Mouse (Mus musculus) myocyte (in vitro differentiated cells): ENCODE measurements around the gene Rpl15. TPM values are rescaled to one million over a fixed set of nuclear protein-coding genes. Genes with fewer than 3 reads are reported as not detected.

Experiments
- H3K27me3 ChIP-seq: one replicate; pipeline ENCODE4 v1.6.1; 2011; ENCODE audit not compliant: control insufficient read depth, insufficient read depth, insufficient read length
- H3K36me3 ChIP-seq: one replicate; pipeline ENCODE4 v1.6.1; 2011; ENCODE audit not compliant: control insufficient read depth, insufficient read depth
- H3K4me2 ChIP-seq: one replicate; pipeline ENCODE4 v1.6.1; 2011; ENCODE audit warnings: low read depth, control low read depth
- H3K4me3 ChIP-seq: one replicate; pipeline ENCODE4 v1.5.1; 2011; ENCODE audit warnings: mild to moderate bottlenecking, control low read depth, moderate library complexity
- H3K79me2 ChIP-seq: one replicate; pipeline ENCODE4 v1.6.1; 2011; ENCODE audit not compliant: control insufficient read depth, insufficient read depth
- H3ac ChIP-seq: one replicate; pipeline ENCODE4 v1.6.1; 2011; ENCODE audit not compliant: control insufficient read depth, insufficient read length
- CEBPB ChIP-seq: IDR thresholded peaks from 2 replicates; pipeline ENCODE4 v1.6.1; 2011; ENCODE audit warnings: mild to moderate bottlenecking, moderate library complexity; ENCODE audit not compliant: poor library complexity, insufficient read depth, severe bottlenecking
- E2F4 ChIP-seq: IDR thresholded peaks from one replicate; pipeline ENCODE4 v1.6.1; 2011; ENCODE audit warnings: mild to moderate bottlenecking, control low read depth, moderate library complexity; ENCODE audit not compliant: insufficient read depth
- MAX ChIP-seq: IDR thresholded peaks from one replicate; pipeline ENCODE4 v1.6.1; 2011; ENCODE audit warnings: low read depth, mild to moderate bottlenecking, control low read depth
- MYOD1 ChIP-seq, 3 experiments: IDR thresholded peaks; one replicate each; pipeline ENCODE4 v1.6.1; 2011; ENCODE audit warnings: control low read depth in 2 of 3, low read depth in 2 of 3, mild to moderate bottlenecking in 2 of 3, moderate library complexity in 1 of 3; ENCODE audit not compliant: insufficient read length in 2 of 3, control insufficient read depth in 1 of 3
- MYOG ChIP-seq, 3 experiments: IDR thresholded peaks; one replicate each; pipeline ENCODE4 v1.6.1; 2011; ENCODE audit warnings: control low read depth in 2 of 3, low read depth in 2 of 3, mild to moderate bottlenecking in 2 of 3; ENCODE audit not compliant: insufficient read length in 2 of 3, control insufficient read depth in 1 of 3, insufficient read depth in 1 of 3
- POLR2A ChIP-seq: IDR thresholded peaks from one replicate; pipeline ENCODE4 v1.6.1; 2011; ENCODE audit warnings: low read depth, mild to moderate bottlenecking, control low read depth, moderate library complexity; ENCODE audit not compliant: insufficient read length
- POLR2AphosphoS2 ChIP-seq: IDR thresholded peaks from one replicate; pipeline ENCODE4 v1.6.1; 2011; ENCODE audit warnings: low read depth, control low read depth; ENCODE audit not compliant: insufficient read length
- REST ChIP-seq: IDR thresholded peaks from one replicate; pipeline ENCODE4 v1.6.1; 2011; ENCODE audit warnings: mild to moderate bottlenecking, control low read depth, moderate library complexity; ENCODE audit not compliant: insufficient read depth, insufficient read length
- SRF ChIP-seq: IDR thresholded peaks from one replicate; pipeline ENCODE4 v1.6.1; 2011; ENCODE audit warnings: low read depth; ENCODE audit not compliant: control insufficient read depth, insufficient read length
- TCF12 ChIP-seq: IDR thresholded peaks from one replicate; pipeline ENCODE4 v1.6.1; 2011; ENCODE audit warnings: mild to moderate bottlenecking, control low read depth; ENCODE audit not compliant: poor library complexity, insufficient read depth, severe bottlenecking
- TCF3 ChIP-seq: IDR thresholded peaks from one replicate; pipeline ENCODE4 v1.6.1; 2011; ENCODE audit warnings: low read depth, control low read depth; ENCODE audit not compliant: insufficient read length
- USF1 ChIP-seq: IDR thresholded peaks from one replicate; pipeline ENCODE4 v1.6.1; 2011; ENCODE audit warnings: low read depth, mild to moderate bottlenecking, control low read depth, moderate library complexity
- polyA plus RNA-seq: library from polyadenylated mRNA; unstranded; fragments of >200 nt; fragmentation: generic; extraction: Trizol; gene quantifications from one replicate; pipeline ENCODE4 v1.2.1, GENCODE M21; 2012; ENCODE audit warnings: missing spikeins

Rpl15 gene
- polyA plus RNA-seq, result 1,739 TPM

DNA sequence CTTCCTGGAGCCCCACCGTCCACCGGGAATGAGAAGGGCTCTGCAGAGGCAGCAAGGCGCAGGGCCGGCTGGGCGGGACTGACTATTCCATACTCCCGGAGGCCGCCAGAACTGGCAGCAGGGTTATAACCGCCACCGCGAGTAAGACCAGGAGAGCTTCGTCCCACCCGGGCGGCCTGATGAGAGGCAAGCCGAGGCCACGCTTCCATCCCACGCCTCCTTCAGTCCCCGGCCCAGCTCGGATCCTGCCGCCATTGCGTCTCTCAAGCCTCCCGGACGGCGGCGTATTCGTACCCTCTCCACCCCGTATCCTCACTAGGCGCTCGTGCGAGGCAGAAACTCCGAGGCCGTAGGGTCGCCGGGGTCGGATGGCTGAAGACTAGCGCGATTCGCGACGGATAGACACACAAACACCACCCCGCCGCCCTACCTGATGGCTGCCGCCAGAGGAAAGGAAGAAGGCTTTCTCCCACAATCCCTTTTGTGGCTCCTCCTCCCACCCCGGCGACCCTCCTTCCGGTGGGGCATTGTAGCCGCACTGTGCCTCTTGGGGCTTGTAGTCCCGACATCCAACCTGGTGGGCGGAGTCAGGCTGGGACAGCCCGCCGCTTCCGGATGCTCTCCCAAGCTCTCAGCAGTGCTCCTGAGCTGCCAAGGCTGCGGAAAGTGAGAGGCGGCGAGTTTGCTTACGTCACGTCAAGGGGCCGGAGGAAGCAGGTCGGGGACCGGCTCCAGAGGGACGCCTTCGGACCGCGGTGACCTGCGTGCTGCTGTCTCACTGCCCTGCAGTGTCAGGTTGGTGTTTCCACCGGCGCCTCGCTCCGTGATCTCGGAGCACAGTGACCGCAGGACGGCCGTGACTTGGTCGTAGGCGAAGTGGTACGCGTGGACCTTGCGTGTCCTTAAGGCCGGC is at the start of gene Rpl15, which contains the start of gene Nkiras1:
TSS of gene Rpl15 (minus strand) at position 863 of the 913 bp plus-strand sequence.
TSS of gene Nkiras1 (plus strand) at position 608 of the 913 bp plus-strand sequence.
- Histone ChIP-seq H3K4me2 (peak within 1 kb of the TSS; percentile 89), H3K36me3 (peaks cover 25% of the 10 kb centered on the region), H3ac (peak within 1 kb of the TSS; percentile 38), H3K27me3 (no peaks in the 10 kb centered on the region), H3K4me3 (peak within 1 kb of the TSS; percentile 92), H3K79me2 (peaks cover 36% of the 10 kb centered on the region)
- no peak for TF ChIP-seq USF1
- no peak for TF ChIP-seq TCF3
- TF ChIP-seq SRF, result peak; percentile 7
- TF ChIP-seq MYOG (IDR thresholded peaks at IDR 0.05; ENCODE audit: control insufficient read depth in 1 of 3, insufficient read depth in 1 of 3, insufficient read length in 2 of 3, low read depth in 2 of 3), result peak in 1 of 3 experiments; percentile 21
- TF ChIP-seq POLR2AphosphoS2, result peak; percentile 93
- no peak for TF ChIP-seq REST
- TF ChIP-seq MAX, result no peak
- peak; percentile 88 for TF ChIP-seq POLR2A
- TF ChIP-seq E2F4, result no peak
- no peak for TF ChIP-seq TCF12

DNA sequence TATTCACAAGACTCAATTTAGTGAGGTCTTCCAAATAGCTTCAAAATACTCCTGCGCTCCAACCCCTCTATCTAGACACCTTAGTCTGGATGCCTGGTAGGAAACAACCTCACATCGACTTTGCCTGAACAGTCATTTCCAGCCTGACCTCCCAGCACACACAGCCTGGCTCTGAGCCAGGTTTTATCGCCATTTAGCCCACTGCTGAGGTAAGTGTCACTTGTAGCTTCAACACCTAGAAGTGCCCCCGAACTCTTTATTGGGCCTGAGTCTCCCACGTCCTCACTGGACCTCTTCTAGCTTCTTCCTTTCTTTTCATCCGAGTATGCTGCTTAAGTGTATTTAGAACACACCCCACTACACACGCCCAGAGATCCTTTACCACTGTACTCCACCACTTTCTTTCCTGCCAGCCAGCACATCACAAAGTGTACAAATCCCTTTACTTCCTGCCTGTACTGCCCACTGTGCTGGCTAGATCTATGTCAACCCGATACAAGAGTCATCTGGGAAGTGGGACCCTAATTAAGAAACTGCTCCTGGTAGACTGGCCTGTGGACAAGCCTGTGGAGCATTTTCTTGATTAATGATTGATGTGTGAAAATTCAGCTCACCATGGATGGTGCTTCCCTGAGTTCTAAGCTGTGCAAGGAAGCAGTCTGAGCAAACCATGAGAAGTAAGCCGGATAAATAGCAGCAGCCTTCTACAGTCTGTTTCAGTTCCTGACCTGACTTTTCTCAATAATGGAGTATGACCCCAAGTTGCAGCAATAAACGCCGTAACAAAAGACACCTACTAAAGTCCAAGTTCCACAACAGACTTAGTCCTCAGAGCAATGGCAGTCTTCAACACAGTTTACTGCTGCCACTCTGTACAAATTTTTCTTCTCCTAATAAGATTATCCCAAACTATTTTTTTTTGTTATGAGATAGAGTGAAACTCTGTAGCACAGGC is 46.5 kb upstream of the Rpl15 start:
- Histone ChIP-seq H3K36me3 (no peaks in the 10 kb centered on the region), H3ac (no peak overlapping the region), H3K27me3 (no peaks in the 10 kb centered on the region), H3K4me2 (no peak overlapping the region), H3K4me3 (no peak overlapping the region), H3K79me2 (peaks cover 23% of the 10 kb centered on the region)
- TF ChIP-seq USF1 (no peak), TCF12 (no peak), E2F4 (no peak), CEBPB (no peak), MAX (no peak), TCF3 (no peak), MYOD1 (IDR thresholded peaks at IDR 0.05; ENCODE audit: control insufficient read depth in 1 of 3, insufficient read length in 2 of 3, low read depth in 2 of 3) (no peak), SRF (no peak), POLR2A (no peak), REST (no peak), POLR2AphosphoS2 (no peak), MYOG (IDR thresholded peaks at IDR 0.05; ENCODE audit: control insufficient read depth in 1 of 3, insufficient read depth in 1 of 3, insufficient read length in 2 of 3, low read depth in 2 of 3) (no peak)

DNA sequence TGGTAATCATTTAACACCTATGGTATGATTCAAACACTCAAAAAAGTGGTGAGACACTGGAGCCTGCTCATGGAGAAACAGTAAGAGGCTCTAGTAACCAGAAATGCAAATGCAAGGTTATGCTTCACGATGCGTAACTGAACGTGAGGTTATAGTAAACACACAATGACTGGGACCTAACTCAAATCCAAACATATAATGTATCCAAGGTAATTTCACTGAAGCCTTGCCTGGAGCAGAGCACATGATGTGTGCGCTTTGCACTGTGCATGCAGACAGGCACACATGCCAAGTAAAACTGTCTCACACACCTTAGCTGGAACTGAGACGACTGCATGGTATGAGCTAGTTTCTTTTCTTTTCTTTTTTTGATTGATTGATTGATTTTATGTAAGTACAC is 33.0 kb upstream of the Rpl15 start:
- Histone ChIP-seq H3K36me3 (no peaks in the 10 kb centered on the region), H3K4me3 (no peak overlapping the region), H3K27me3 (no peaks in the 10 kb centered on the region), H3ac (no peak overlapping the region), H3K4me2 (no peak overlapping the region), H3K79me2 (peaks cover 6% of the 10 kb centered on the region)
- no peak for TF ChIP-seq SRF
- no peak for TF ChIP-seq TCF12

DNA sequence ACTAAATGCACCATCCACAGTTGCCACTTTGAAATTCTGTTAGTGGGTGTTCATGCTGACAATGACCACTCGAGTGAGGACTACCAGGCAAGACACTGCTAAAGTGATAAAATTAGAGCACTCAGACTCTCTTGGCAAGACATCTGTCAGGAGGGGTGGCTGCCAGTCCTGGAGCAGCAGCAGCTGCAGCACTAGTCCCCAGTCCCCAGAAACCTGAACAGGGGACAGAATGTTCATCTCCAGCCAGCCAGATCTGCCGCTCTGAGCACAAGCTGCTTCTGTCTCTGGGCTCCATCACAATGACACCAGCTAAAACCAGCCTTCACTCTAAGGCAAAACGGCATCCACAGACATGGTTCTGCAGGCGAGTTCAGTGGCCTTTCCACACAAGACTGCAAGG is 32.1 kb upstream of the Rpl15 start:
- Histone ChIP-seq H3K79me2 (peaks cover 6% of the 10 kb centered on the region), H3ac (no peak overlapping the region), H3K36me3 (no peaks in the 10 kb centered on the region), H3K27me3 (no peaks in the 10 kb centered on the region), H3K4me3 (no peak overlapping the region), H3K4me2 (no peak overlapping the region)
- no peak for TF ChIP-seq TCF12
- peak in 2 of 3 experiments; percentile 46 to 59 for TF ChIP-seq MYOG (IDR thresholded peaks at IDR 0.05; ENCODE audit: control insufficient read depth in 1 of 3, insufficient read depth in 1 of 3, insufficient read length in 2 of 3, low read depth in 2 of 3)
- no peak for TF ChIP-seq POLR2AphosphoS2
- no peak for TF ChIP-seq CEBPB
- no peak for TF ChIP-seq POLR2A
- no peak for TF ChIP-seq MAX
- no peak for TF ChIP-seq REST
- peak in 2 of 3 experiments; percentile 38 to 59 for TF ChIP-seq MYOD1 (IDR thresholded peaks at IDR 0.05; ENCODE audit: control insufficient read depth in 1 of 3, insufficient read length in 2 of 3, low read depth in 2 of 3)
- TF ChIP-seq E2F4, result no peak
- no peak for TF ChIP-seq TCF3
